8 mouse cellular contexts compared by ENCODE assay signal in genomic region chr13:43480957-43481858, GRCm38 (mm10). TPM values are rescaled to one million over a fixed set of nuclear protein-coding genes. Genes with fewer than 3 reads are reported as not detected.
DNase-seq lines count a peak whose midpoint lies in the region; ATAC-seq and TF ChIP-seq lines count a peak whose summit lies in the region.

Ranbp9 (minus strand) TSS chr13:43481282.

- peak within 1 kb of the TSS; percentile 99 for H3K4me3 ChIP-seq in heart, embryonic 13.5 days
- peak within 1 kb of the TSS; percentile 97 for H3K4me3 ChIP-seq in kidney, postnatal 0 days (replicated peaks; ENCODE audit: low read depth, low read length)
- peak within 1 kb of the TSS; percentile 97 for H3K4me3 ChIP-seq in liver, adult 2 months (ENCODE audit: insufficient read depth, low read depth, low read length)
- H3K4me3 ChIP-seq in myocyte: peak within 1 kb of the TSS; percentile 77

- H3K27me3 ChIP-seq in heart, embryonic 13.5 days (replicated peaks): no peaks in the 10 kb centered on the region
- no peaks in the 10 kb centered on the region for H3K27me3 ChIP-seq in kidney, postnatal 0 days (ENCODE audit: insufficient read depth, low read length)
- no peaks in the 10 kb centered on the region for H3K27me3 ChIP-seq in liver, adult 2 months (ENCODE audit: control insufficient read depth, insufficient read depth, low read length)
- H3K27me3 ChIP-seq in myocyte (ENCODE audit: control insufficient read depth, insufficient read depth, insufficient read length): no peaks in the 10 kb centered on the region

- peaks cover 24% of the 10 kb centered on the region for H3K79me2 ChIP-seq in liver, adult 2 months (ENCODE audit: control insufficient read depth, insufficient read depth, low read length)
- H3K79me2 ChIP-seq in myocyte (ENCODE audit: control insufficient read depth, insufficient read depth): peaks cover 42% of the 10 kb centered on the region

- TF ChIP-seq POLR2A in brain, embryonic 14.5 days (IDR thresholded peaks at IDR 0.05; ENCODE audit: borderline replicate concordance, extremely low read depth, insufficient read depth, insufficient read length, poor library complexity, severe bottlenecking): peak; percentile 90
- peak; percentile 72 for TF ChIP-seq POLR2A in liver, adult 2 months (IDR thresholded peaks at IDR 0.05; ENCODE audit: extremely low read depth, insufficient read depth, low read length)
- peak; percentile 83 for TF ChIP-seq POLR2A in myocyte (IDR thresholded peaks at IDR 0.05; ENCODE audit: insufficient read length, low read depth)

- peak; percentile 70 for ATAC-seq in erythroid progenitor cell, adult 5-6 weeks (replicated peaks; ENCODE audit: low FRiP score, poor library complexity, severe bottlenecking)
- ATAC-seq in heart, embryonic 13.5 days (ENCODE audit: extremely low read depth, insufficient number of reproducible peaks, low FRiP score, low TSS enrichment): peak; percentile 81
- peak; percentile 89 for ATAC-seq in kidney, postnatal 0 days (replicated peaks; ENCODE audit: low FRiP score, low read depth)

- H3K36me3 ChIP-seq in heart, embryonic 13.5 days: no peaks in the 10 kb centered on the region
- no peaks in the 10 kb centered on the region for H3K36me3 ChIP-seq in kidney, postnatal 0 days (ENCODE audit: insufficient read depth, low read length)
- H3K36me3 ChIP-seq in liver, adult 2 months (ENCODE audit: control insufficient read depth, insufficient read depth, low read length): no peaks in the 10 kb centered on the region
- no peaks in the 10 kb centered on the region for H3K36me3 ChIP-seq in myocyte (ENCODE audit: control insufficient read depth, insufficient read depth)

- under 1% methylated on average over 88 of the region's 132 CpGs for WGBS in heart, embryonic 13.5 days
- WGBS in kidney, postnatal 0 days: under 1% methylated on average over 112 of the region's 132 CpGs
- WGBS in liver, adult 2 months: 2% methylated on average over 129 of the region's 132 CpGs

- peak within 1 kb of the TSS; percentile 100 for H3K9ac ChIP-seq in heart, embryonic 13.5 days
- peak within 1 kb of the TSS; percentile 99 for H3K9ac ChIP-seq in kidney, postnatal 0 days (ENCODE audit: low read depth, low read length)
- peak within 1 kb of the TSS; percentile 100 for H3K9ac ChIP-seq in liver, adult 2 months (ENCODE audit: low read depth, low read length)

- TF ChIP-seq CTCF in brain, embryonic 14.5 days (IDR thresholded peaks at IDR 0.05; ENCODE audit: borderline replicate concordance, extremely low read depth, insufficient read depth, insufficient read length): no peak
- no peak; the same call in 1 of the 2 replicates for TF ChIP-seq CTCF in kidney, postnatal 0 days (IDR thresholded peaks at IDR 0.05; ENCODE audit: low read depth)
- TF ChIP-seq CTCF in liver, adult 2 months (IDR thresholded peaks at IDR 0.05; ENCODE audit: low read depth, low read length): peak; percentile 25

- peaks cover 26% of the 10 kb centered on the region for H3K4me1 ChIP-seq in heart, embryonic 13.5 days
- H3K4me1 ChIP-seq in kidney, postnatal 0 days (replicated peaks; ENCODE audit: insufficient read depth, low read length): peaks cover 13% of the 10 kb centered on the region
- peaks cover 18% of the 10 kb centered on the region for H3K4me1 ChIP-seq in liver, adult 2 months (ENCODE audit: control insufficient read depth, insufficient read depth, low read length)

- peak within 1 kb of the TSS; percentile 88 for H3K4me2 ChIP-seq in heart, embryonic 13.5 days
- H3K4me2 ChIP-seq in kidney, postnatal 0 days (ENCODE audit: low read length): peak within 1 kb of the TSS; percentile 74
- peak within 1 kb of the TSS; percentile 80 for H3K4me2 ChIP-seq in myocyte (ENCODE audit: low read depth)

- H3K9me3 ChIP-seq in heart, embryonic 13.5 days: no peaks in the 10 kb centered on the region
- no peaks in the 10 kb centered on the region for H3K9me3 ChIP-seq in kidney, postnatal 0 days (replicated peaks; ENCODE audit: low read length)

- H3ac ChIP-seq in myocyte (ENCODE audit: control insufficient read depth, insufficient read length): peak within 1 kb of the TSS; percentile 94

- DNase-seq in CD4-positive helper T cell, adult 2 months (ENCODE audit: low read depth, low spot score): peak; percentile 82
- peak; percentile 88 for DNase-seq in brain, embryonic 14.5 days (ENCODE audit: low read depth)
- DNase-seq in kidney, postnatal 0 days (ENCODE audit: low spot score): peak; percentile 87
- DNase-seq in liver, adult 2 months (ENCODE audit: extremely low read depth, low read depth, low spot score): peak; percentile 60
- peak; percentile 77 to 89 for DNase-seq in spleen, postnatal 4 days (ENCODE audit: low spot score in 2 of 2)

- peak within 1 kb of the TSS; percentile 99 for H3K27ac ChIP-seq in heart, embryonic 13.5 days (replicated peaks)
- peak within 1 kb of the TSS; percentile 100 for H3K27ac ChIP-seq in kidney, postnatal 0 days
- peak within 1 kb of the TSS; percentile 99 for H3K27ac ChIP-seq in liver, adult 2 months (replicated peaks; ENCODE audit: insufficient read depth, low read depth, low read length)

TF ChIP-seq in myocyte, 11 proteins besides CTCF, POLR2A, EP300 and RAD21:
- TF ChIP-seq MYOD1 (IDR thresholded peaks at IDR 0.05; ENCODE audit: control insufficient read depth in 1 of 3, insufficient read length in 2 of 3, low read depth in 2 of 3) (peak in 1 of 3 experiments; percentile 8), USF1 (IDR thresholded peaks at IDR 0.05; ENCODE audit: low read depth) (no peak), TCF3 (IDR thresholded peaks at IDR 0.05; ENCODE audit: insufficient read length, low read depth) (no peak), POLR2AphosphoS2 (IDR thresholded peaks at IDR 0.05; ENCODE audit: insufficient read length, low read depth) (peak; percentile 64), SRF (IDR thresholded peaks at IDR 0.05; ENCODE audit: control insufficient read depth, insufficient read length, low read depth) (no peak)

RNA-seq across cellular contexts. Expression of gene Ranbp9, which starts in this region (rescaled TPM):
- polyA plus RNA-seq in brain, embryonic 14.5 days (2012; rRNA removed): 42.6 and 49.5 TPM in 2 replicates
- 23.9 and 51.9 TPM in 2 replicates for total RNA-seq in erythroid progenitor cell, adult 5-6 weeks (2015; ENCODE audit: low replicate concordance)
- 41.1 and 43.3 TPM in 2 replicates for total RNA-seq in erythroid progenitor cell, adult 5-6 weeks (2017; ENCODE audit: low replicate concordance)
- 4.9 and 6.2 TPM in 2 replicates for polyA plus RNA-seq in heart, embryonic 13.5 days (2015; fragmentation: Nextera tagmentation; extraction: Ambion mirVana)
- 10.6 and 10.7 TPM in 2 replicates for polyA plus RNA-seq in kidney, postnatal 0 days (2015; fragmentation: Nextera tagmentation; extraction: Ambion mirVana)
- 27.8 and 32.8 TPM in 2 replicates for total RNA-seq in liver, adult 2 months (2014; rRNA removed)
- polyA plus RNA-seq in liver, adult 2 months (2012; rRNA removed): 10.6 and 17.8 TPM in 2 replicates
- polyA plus RNA-seq in myocyte (2012; fragmentation: generic; extraction: Trizol): 23.1 TPM

Comparison
In these comparisons a context has a peak if more than half of its experiments do, and no peak if none do; other contexts are left out.
1. Peak in every context shown above with its lines: DNase-seq, ATAC-seq, H3K4me3 ChIP-seq and H3K27ac ChIP-seq.